Mouse (Mus musculus): ENCODE results near the gene Soga3. TPM values are rescaled to one million over a fixed set of nuclear protein-coding genes. Genes with fewer than 3 reads are reported as not detected.

The Soga3 gene
- not detected in 4 replicates for total RNA-seq (2023)

GRCm38 (mm10) chr10:29143566-29144335 is at the start of gene Soga3:
Gene Soga3, plus strand, starts transcription at chr10:29143839.

GRCm38 (mm10) chr10:29198642-29199041 is 55.0 kb downstream of the Soga3 start, which contains the start of gene Gm49353:
Gene Gm49353, plus strand, starts transcription at chr10:29198954.

GRCm38 (mm10) chr10:29211453-29211852 is 67.8 kb downstream of the Soga3 start, which contains the start of gene 9330159F19Rik:
Gene 9330159F19Rik, plus strand, starts transcription at chr10:29211606.

Other genes with a start within 250 kb of the Soga3 start
- not detected in 4 replicates for gene 2310057J18Rik, start 157.5 kb upstream of the Soga3 start, total RNA-seq (2023)
- not detected in 4 replicates for gene Gm49353, start 55.1 kb downstream of the Soga3 start, total RNA-seq (2023)
- not detected in 4 replicates for gene 9330159F19Rik, start 67.8 kb downstream of the Soga3 start, total RNA-seq (2023)
- 6.3 to 9.2 TPM (median 8.6 TPM) in 4 replicates for gene Echdc1, start 169.3 kb downstream of the Soga3 start, total RNA-seq (2023)
- gene Rnf146, start 218.6 kb downstream of the Soga3 start, total RNA-seq (2023), result 67.9 to 76.5 TPM (median 70.5 TPM) in 4 replicates